Mouse (Mus musculus) ES-E14 (cell line): ENCODE results near the gene Lamc1.

ENCODE experiments used
- CHD2 ChIP-seq: IDR thresholded peaks from 2 replicates; pipeline ENCODE4 v1.6.1; 2014; ENCODE audit warnings: mild to moderate bottlenecking, low read depth, low read length, inconsistent platforms
- HCFC1 ChIP-seq: IDR thresholded peaks from 2 replicates; pipeline ENCODE4 v1.6.1; 2012; ENCODE audit warnings: low read length, inconsistent platforms, borderline replicate concordance; ENCODE audit not compliant: insufficient read depth
- ZC3H11A ChIP-seq: IDR thresholded peaks from 2 replicates; pipeline ENCODE4 v1.6.1; 2012; ENCODE audit warnings: low read depth, mild to moderate bottlenecking, inconsistent platforms, low read length, borderline replicate concordance
- ZNF384 ChIP-seq: IDR thresholded peaks from 2 replicates; pipeline ENCODE4 v1.6.1; 2012; ENCODE audit warnings: low read depth, low read length, inconsistent platforms

DNA sequence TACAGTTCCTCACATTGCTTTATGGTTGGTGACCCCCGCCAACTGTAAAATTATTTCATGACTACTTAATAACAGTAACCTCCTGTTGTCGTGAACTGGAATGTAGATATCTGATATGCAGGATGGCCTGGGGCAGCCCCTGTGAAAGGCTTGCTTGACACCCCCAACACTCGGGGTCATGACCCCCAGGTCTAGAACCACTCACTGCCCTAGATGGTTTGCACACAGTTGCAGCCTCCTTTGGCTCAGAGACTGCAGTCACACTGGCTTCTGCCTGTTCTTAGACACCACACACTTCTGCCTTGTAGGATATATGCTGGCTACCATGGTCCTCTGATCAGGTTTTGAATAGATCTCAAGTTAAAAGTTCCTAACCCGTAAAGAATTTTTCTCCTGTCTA lies 41.5 kb upstream of the Lamc1 start:
- TF ChIP-seq CHD2 (no peak), ZC3H11A (no peak), HCFC1 (no peak), ZNF384 (no peak)
